Comparison of ENCODE assay signal across 8 mouse cellular contexts in the genomic region with DNA sequence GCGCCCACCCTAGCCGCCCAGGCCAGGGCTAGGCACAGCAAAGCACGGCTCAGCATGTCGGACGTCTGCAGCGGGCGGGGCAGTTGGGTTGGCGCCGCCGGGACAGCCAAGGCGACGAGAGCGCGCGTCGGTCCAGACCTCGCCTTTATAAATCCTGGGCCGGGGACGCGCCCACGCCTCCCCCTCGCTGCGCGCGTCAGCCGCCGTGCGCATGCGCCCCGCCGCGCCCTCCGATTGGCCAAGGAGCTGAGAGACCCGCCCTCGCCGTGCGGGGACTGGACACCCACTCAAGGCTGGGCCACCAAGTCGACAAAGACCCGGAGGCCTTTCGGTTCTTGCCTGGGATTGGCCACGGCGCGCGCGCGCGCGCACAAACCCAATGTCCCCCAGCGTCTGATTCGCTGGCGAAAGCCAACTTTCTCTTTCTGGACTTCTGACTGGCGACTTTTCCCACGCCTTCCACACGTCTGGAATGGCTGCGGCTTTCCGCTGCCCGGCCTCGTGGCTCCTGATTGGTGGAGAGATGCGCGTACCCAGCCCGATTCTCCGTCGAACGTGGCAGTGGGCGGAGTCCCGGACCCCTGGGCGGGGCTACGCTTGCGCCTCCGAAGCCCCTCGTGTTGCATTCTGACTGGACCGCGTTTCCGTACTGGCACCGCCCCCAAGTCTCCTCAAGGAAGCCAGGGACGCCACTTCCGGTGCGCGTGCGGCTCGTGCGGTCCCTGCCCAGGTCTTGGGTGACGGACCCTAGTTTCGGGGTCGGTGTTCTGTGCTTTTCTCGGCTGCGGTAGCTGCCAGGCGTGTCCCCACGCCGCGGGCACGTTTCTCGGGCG. TPM values are rescaled to one million over a fixed set of nuclear protein-coding genes. Genes with fewer than 3 reads are reported as not detected.
DNase-seq lines count a peak whose midpoint lies in the region; ATAC-seq lines count a peak whose summit lies in the region.

A gene (minus strand): TSS at position 502 of the 833 bp plus-strand sequence.

- H3K36me3 ChIP-seq in hindbrain, embryonic 15.5 days, result peaks cover 31% of the 10 kb centered on the region

- H3K9me3 ChIP-seq in hindbrain, embryonic 15.5 days, result no peaks in the 10 kb centered on the region

- peak within 1 kb of the TSS; percentile 87 for H3K27ac ChIP-seq in hindbrain, embryonic 15.5 days (replicated peaks)

- H3K4me1 ChIP-seq in hindbrain, embryonic 15.5 days (replicated peaks), result peaks cover 27% of the 10 kb centered on the region

- DNase-seq in T-cell, adult 2 months (ENCODE audit: low spot score), result peak; percentile 99
- peak; percentile 99 to 100 for DNase-seq in cerebellum, postnatal 36 days
- DNase-seq in frontal cortex, postnatal 36 days (ENCODE audit: low spot score in 2 of 2), result peak; percentile 100
- DNase-seq in left cerebral cortex, adult 11 months (ENCODE audit: low spot score), result peak; percentile 100
- peak; percentile 100 for DNase-seq in lung, postnatal 4 days
- peak; percentile 99 for DNase-seq in retina, postnatal 7 days (ENCODE audit: low read depth, low spot score)
- DNase-seq in urinary bladder, adult 2 months (ENCODE audit: low spot score), result peak; percentile 99

- H3K9ac ChIP-seq in hindbrain, embryonic 15.5 days, result peak within 1 kb of the TSS; percentile 78

- under 1% methylated on average over 93 of the region's 94 CpGs for WGBS in hindbrain, embryonic 15.5 days

- peak within 1 kb of the TSS; percentile 68 for H3K4me3 ChIP-seq in hindbrain, embryonic 15.5 days

- peak within 1 kb of the TSS; percentile 94 for H3K4me2 ChIP-seq in hindbrain, embryonic 15.5 days

- no peaks in the 10 kb centered on the region for H3K27me3 ChIP-seq in hindbrain, embryonic 15.5 days

- peak; percentile 98 for ATAC-seq in hindbrain, embryonic 15.5 days (ENCODE audit: low FRiP score, low read depth)

RNA-seq across cellular contexts. Expression of the gene that starts here (rescaled TPM):
- polyA plus RNA-seq in hindbrain, embryonic 15.5 days (2015; fragmentation: Nextera tagmentation; extraction: Ambion mirVana), result 263 and 274 TPM in 2 replicates
- 272 and 354 TPM in 2 replicates for polyA plus RNA-seq in urinary bladder, adult 2 months (2012; rRNA removed)

Comparison
In these comparisons a context has a peak if more than half of its experiments do, and no peak if none do; other contexts are left out.
1. Peak in every context shown above with its lines: DNase-seq, ATAC-seq, H3K4me3 ChIP-seq and H3K27ac ChIP-seq.